Mouse (Mus musculus): ENCODE data around the gene Tmem63b. TPM values are rescaled to one million over a fixed set of nuclear protein-coding genes. Genes with fewer than 3 reads are reported as not detected.
"Not testable (repeated sequence)": the region's sequence is repeated elsewhere in the genome, so short reads cannot be mapped to it uniquely, and the experiment has no call there.

Gene Tmem63b
- polyA plus RNA-seq, 1 experiment, result 44.7 TPM

GRCm38 (mm10) chr17:45629861-45630694 is 56.6 kb downstream of the Tmem63b start:
- no peak for DNase-seq (ENCODE audit: low read depth, low spot score)
- 3% methylated on average over 34 of the region's 34 CpGs for WGBS

- WGBS, result 56% methylated on average over 13 of the region's 13 CpGs
- DNase-seq (ENCODE audit: low read depth, low spot score), result no peak
Observed at GRCm38 (mm10) chr17:45628885-45629855, 57.5 kb downstream of the Tmem63b start.

- DNase-seq (ENCODE audit: low read depth, low spot score), result no peak
- WGBS, result 53% methylated on average over 3 of the region's 3 CpGs
Observed at GRCm38 (mm10) chr17:45628160-45628559, 58.5 kb downstream of the Tmem63b start.

GRCm38 (mm10) chr17:45626577-45627134 is 60.0 kb downstream of the Tmem63b start:
- WGBS, result 25% methylated on average over 15 of the region's 15 CpGs
- DNase-seq (ENCODE audit: low read depth, low spot score), result peak; percentile 67

GRCm38 (mm10) chr17:45623425-45623824 is 63.3 kb downstream of the Tmem63b start:
- 91% methylated on average over 8 of the region's 8 CpGs for WGBS
- DNase-seq (ENCODE audit: low read depth, low spot score), result not testable (repeated sequence)

- DNase-seq (ENCODE audit: low read depth, low spot score), result no peak
- 39% methylated on average over 20 of the region's 20 CpGs for WGBS
Observed at GRCm38 (mm10) chr17:45619386-45620256, 67.1 kb downstream of the Tmem63b start.

GRCm38 (mm10) chr17:45618941-45619385 is 67.7 kb downstream of the Tmem63b start:
- DNase-seq (ENCODE audit: low read depth, low spot score), result no peak
- 29% methylated on average over 8 of the region's 8 CpGs for WGBS

GRCm38 (mm10) chr17:45617655-45618054 is 69.0 kb downstream of the Tmem63b start:
- 87% methylated on average over 6 of the region's 6 CpGs for WGBS
- DNase-seq (ENCODE audit: low read depth, low spot score), result no peak

- WGBS, result 63% methylated on average over 3 of the region's 3 CpGs
- DNase-seq (ENCODE audit: low read depth, low spot score), result no peak
Observed at GRCm38 (mm10) chr17:45616679-45617078, 70.0 kb downstream of the Tmem63b start.

- 81% methylated on average over 4 of the region's 4 CpGs for WGBS
- DNase-seq (ENCODE audit: low read depth, low spot score), result no peak
Observed at GRCm38 (mm10) chr17:45616046-45616650, 70.6 kb downstream of the Tmem63b start.

GRCm38 (mm10) chr17:45612921-45613320 is 73.8 kb downstream of the Tmem63b start:
- WGBS, result 70% methylated on average over 7 of the region's 7 CpGs
- DNase-seq (ENCODE audit: low read depth, low spot score), result no peak

- 81% methylated on average over 8 of the region's 8 CpGs for WGBS
Observed at GRCm38 (mm10) chr17:45612008-45612407, 74.7 kb downstream of the Tmem63b start.

More at GRCm38 (mm10) chr17:45612008-45612407, 74.7 kb downstream of the Tmem63b start:
- no peak for DNase-seq (ENCODE audit: low read depth, low spot score)

Other genes with a start within 250 kb of the Tmem63b start
- not detected in 2 replicates for gene Spats1, start 211.5 kb downstream of the Tmem63b start, polyA plus RNA-seq (2012; rRNA removed)
- gene Aars2, start 180.1 kb downstream of the Tmem63b start, polyA plus RNA-seq (2012; rRNA removed), result 9.8 and 12.6 TPM in 2 replicates
- 0.04 TPM in 1 of 2 replicates, not detected in the other for gene Tcte1, start 163.5 kb downstream of the Tmem63b start, polyA plus RNA-seq (2012; rRNA removed)
- 0.66 and 0.73 TPM in 2 replicates for gene Tmem151b, start 137.2 kb downstream of the Tmem63b start, polyA plus RNA-seq (2012; rRNA removed)
- 5.9 and 6.8 TPM in 2 replicates for gene Nfkbie, start 131.2 kb downstream of the Tmem63b start, polyA plus RNA-seq (2012; rRNA removed)
- gene Slc35b2, start 123.0 kb downstream of the Tmem63b start, polyA plus RNA-seq (2012; rRNA removed), result 78.2 and 107 TPM in 2 replicates
- gene Hsp90ab1, start 113.6 kb downstream of the Tmem63b start, polyA plus RNA-seq (2012; rRNA removed), result 365 and 417 TPM in 2 replicates
- gene Slc29a1, start 87.3 kb downstream of the Tmem63b start, polyA plus RNA-seq (2012; rRNA removed), result 52.9 and 56.9 TPM in 2 replicates
- 0.63 and 2.0 TPM in 2 replicates for gene Mymx, start 84.8 kb downstream of the Tmem63b start, polyA plus RNA-seq (2012; rRNA removed)
- gene Capn11, start 27.6 kb downstream of the Tmem63b start, polyA plus RNA-seq (2012; rRNA removed), result 0.05 and 0.15 TPM in 2 replicates
- 112 and 134 TPM in 2 replicates for gene Mrpl14, start 583 bp downstream of the Tmem63b start, polyA plus RNA-seq (2012; rRNA removed)
- not detected in 2 replicates for gene 1600014C23Rik, start 46.9 kb upstream of the Tmem63b start, polyA plus RNA-seq (2012; rRNA removed)

Data from large intestine, adult 2 months (tissue).